Mouse (Mus musculus) neural tube, embryonic 12.5 days (tissue): ENCODE results near the gene Fbln7. TPM values are rescaled to one million over a fixed set of nuclear protein-coding genes. Genes with fewer than 3 reads are reported as not detected.
A peak's percentile ranks its signal among the peaks of the same experiment; 100 is the strongest.

Experiments
- ATAC-seq: fragments of 200-750 bp; cut with Nextera tagmentation; 2 replicates; pipeline ENCODE4 v1.8.0; 2017; ENCODE audit warnings: low read depth, mild to moderate bottlenecking, moderate TSS enrichment, moderate library complexity; ENCODE audit not compliant: low FRiP score
- H3K27ac ChIP-seq: fragments of 300-500 bp; sonication (generic); 2 replicates; pipeline ENCODE4 v1.5.1; 2016
- H3K27me3 ChIP-seq: fragments of 300-500 bp; sonication (generic); replicated peaks from 2 replicates; pipeline ENCODE4 v1.6.1; 2016; ENCODE audit warnings: mild to moderate bottlenecking
- H3K36me3 ChIP-seq: fragments of 300-500 bp; sonication (generic); 2 replicates; pipeline ENCODE4 v1.6.1; 2016; ENCODE audit warnings: mild to moderate bottlenecking
- H3K4me1 ChIP-seq: fragments of 300-500 bp; sonication (generic); 2 replicates; pipeline ENCODE4 v1.6.1; 2016
- H3K4me2 ChIP-seq: fragments of 300-500 bp; sonication (generic); replicated peaks from 2 replicates; pipeline ENCODE4 v1.6.1; 2016; ENCODE audit warnings: mild to moderate bottlenecking
- H3K4me3 ChIP-seq: fragments of 300-500 bp; sonication (generic); 2 replicates; pipeline ENCODE4 v1.5.1; 2016
- H3K9ac ChIP-seq: fragments of 300-500 bp; sonication (generic); 2 replicates; pipeline ENCODE4 v1.6.1; 2016; ENCODE audit warnings: mild to moderate bottlenecking
- H3K9me3 ChIP-seq: fragments of 300-500 bp; sonication (generic); 2 replicates; pipeline ENCODE4 v1.6.1; 2016; ENCODE audit warnings: mild to moderate bottlenecking
- WGBS: fragments of 180-500 bp; shearing (Covaris S2); methylation state at CpG from one replicate; pipeline ENCODE4 v1.1.7; 2016; 5-methylcytosine and 5-hydroxymethylcytosine counted together
- polyA plus RNA-seq: library from polyadenylated mRNA; unstranded; fragments of >200 nt; fragmentation: Nextera tagmentation; extraction: Ambion mirVana; gene quantifications from 2 replicates; pipeline ENCODE4 v1.2.1, GENCODE M21; 2016

Gene Fbln7
- polyA plus RNA-seq, 1 experiment from 2014 or later, result 1.3 TPM

DNA sequence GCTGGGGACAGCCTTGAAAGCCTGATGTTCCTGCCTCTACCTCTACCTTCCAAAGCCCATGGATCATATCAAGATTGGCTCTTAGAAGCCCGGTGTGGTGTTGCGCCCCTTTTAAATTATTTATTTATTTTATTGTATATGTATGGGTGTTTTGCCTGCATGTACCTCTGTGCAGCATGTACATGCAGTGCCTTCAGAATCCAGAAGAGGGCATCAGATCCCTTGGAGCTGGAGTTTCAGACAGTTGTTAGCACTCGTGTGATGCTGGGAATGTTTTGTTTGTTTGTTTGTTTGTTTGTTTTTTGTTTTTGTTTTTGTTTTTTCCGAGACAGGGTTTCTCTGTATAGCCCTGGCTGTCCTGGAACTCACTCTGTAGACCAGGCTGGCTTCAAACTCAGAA lies 18.5 kb downstream of the Fbln7 start:
- no peaks in the 10 kb centered on the region for H3K4me1 ChIP-seq
- H3K27ac ChIP-seq, result no peak overlapping the region
- WGBS, result 70% methylated on average over 4 of the region's 4 CpGs
- ATAC-seq, result no peak
- H3K4me3 ChIP-seq, result no peak overlapping the region
- no peaks in the 10 kb centered on the region for H3K9me3 ChIP-seq
- H3K36me3 ChIP-seq, result no peaks in the 10 kb centered on the region
- no peak overlapping the region for H3K9ac ChIP-seq
- H3K27me3 ChIP-seq, result no peaks in the 10 kb centered on the region
- H3K4me2 ChIP-seq, result no peak overlapping the region

DNA sequence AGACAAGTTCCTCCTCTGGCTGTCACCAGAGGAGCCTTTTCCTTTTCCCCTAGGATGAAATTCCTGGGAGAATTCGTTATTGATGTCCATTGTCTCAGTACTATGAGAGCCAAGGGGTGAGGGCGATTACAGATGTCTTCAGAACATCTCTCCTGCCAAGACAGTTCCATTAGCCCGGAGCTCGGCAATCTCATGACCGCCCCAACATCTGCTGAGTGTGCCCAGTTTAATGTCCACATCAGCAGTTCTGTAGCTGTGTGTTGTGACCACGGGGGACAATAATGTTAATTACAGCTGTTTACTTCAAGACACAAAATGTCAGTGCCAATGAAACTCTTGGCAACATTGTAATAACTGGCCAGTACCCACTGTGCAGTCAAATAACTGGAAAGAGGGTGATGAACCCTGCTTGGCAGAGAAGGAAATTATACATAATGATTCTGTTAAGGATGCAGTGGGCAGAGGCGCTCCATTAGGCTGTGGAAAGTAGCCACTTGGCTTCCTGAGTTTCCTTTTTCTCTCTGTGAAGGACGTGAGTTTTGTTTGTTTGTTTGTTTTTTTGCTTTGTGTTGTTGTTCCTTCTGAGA lies 22.5 kb downstream of the Fbln7 start:
- ATAC-seq, result no peak
- H3K9ac ChIP-seq, result no peak overlapping the region
- no peaks in the 10 kb centered on the region for H3K4me1 ChIP-seq
- H3K9me3 ChIP-seq, result no peaks in the 10 kb centered on the region
- whole genome bisulfite sequencing, result 81% methylated on average over 8 of the region's 8 CpGs
- H3K36me3 ChIP-seq, result no peaks in the 10 kb centered on the region
- no peak overlapping the region for H3K4me2 ChIP-seq
- H3K4me3 ChIP-seq, result no peak overlapping the region
- no peaks in the 10 kb centered on the region for H3K27me3 ChIP-seq
- H3K27ac ChIP-seq, result no peak overlapping the region

DNA sequence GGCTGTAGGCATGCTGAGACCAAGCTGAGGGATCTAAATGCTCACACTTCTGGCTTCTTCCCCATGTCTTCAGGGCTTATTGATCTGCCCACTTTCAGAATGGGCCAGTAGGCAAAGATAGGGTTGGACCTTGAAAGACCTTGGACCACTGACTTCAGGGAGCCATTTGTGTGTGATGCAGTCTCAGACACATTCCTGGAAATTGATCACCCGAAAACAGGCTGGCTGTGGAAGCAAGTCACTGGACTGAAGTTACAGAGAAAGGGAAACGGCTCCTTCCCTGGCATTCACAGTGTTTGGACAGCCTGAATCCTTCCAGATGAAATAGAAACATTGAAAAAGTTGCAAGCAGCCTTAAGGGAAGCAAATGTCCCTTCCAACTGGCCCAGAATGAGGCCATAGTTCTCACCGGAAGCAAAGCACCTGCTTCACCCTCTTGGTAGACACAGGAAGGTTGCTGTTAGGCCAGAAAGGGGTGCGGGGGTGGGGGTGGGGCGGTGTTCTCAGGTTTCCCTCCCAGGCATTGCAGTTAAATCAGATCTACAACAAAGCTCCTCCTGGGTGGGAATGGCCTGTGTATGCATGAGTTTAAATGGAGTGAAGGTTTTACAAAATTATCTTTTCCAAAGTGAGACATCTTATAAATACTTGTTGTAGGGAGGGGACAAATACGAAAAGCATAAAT lies 25.2 kb downstream of the Fbln7 start:
- Histone ChIP-seq H3K36me3 (no peaks in the 10 kb centered on the region), H3K9ac (no peak overlapping the region), H3K4me1 (peaks cover 7% of the 10 kb centered on the region), H3K27ac (no peak overlapping the region), H3K9me3 (no peaks in the 10 kb centered on the region), H3K27me3 (no peaks in the 10 kb centered on the region), H3K4me2 (no peak overlapping the region), H3K4me3 (no peak overlapping the region)
- ATAC-seq, result no peak
- 61% methylated on average over 6 of the region's 6 CpGs for WGBS

DNA sequence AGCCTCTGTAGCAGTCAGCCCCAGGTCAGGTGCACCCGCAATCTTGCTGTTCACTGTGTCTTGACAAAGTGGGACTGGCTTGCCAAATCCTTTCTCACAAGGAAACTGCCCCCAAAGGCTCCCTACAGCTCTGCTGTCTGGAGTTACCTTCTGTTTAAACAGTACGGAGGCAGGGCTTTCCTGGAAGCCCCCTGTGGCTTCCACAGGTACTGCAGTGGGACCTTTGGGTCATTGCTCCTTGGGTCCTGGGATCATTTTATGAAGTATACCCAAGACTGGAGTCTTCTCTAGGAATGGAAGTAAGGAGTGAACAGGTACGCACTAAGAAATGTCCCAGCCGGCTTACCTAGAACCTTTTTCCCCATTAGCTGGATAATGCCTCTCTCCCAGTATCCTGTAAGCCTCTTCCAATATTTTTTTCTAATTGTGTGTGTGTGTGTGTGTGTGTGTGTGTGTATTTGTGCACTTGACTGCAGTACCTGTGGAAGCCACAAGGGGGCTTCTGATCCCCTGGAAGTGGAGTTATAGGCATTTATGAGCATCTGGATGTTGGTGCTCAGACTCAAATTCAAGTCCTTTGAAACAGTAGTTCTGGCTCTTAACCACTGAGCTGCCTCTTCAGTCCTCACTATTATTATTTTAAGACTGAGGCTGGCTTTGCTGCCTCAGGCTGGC lies 28.0 kb downstream of the Fbln7 start:
- no peak overlapping the region for H3K27ac ChIP-seq
- H3K4me3 ChIP-seq, result no peak overlapping the region
- 90% methylated on average over 4 of the region's 4 CpGs for WGBS
- ATAC-seq, result no peak
- no peak overlapping the region for H3K4me2 ChIP-seq
- peaks cover 7% of the 10 kb centered on the region for H3K4me1 ChIP-seq
- no peaks in the 10 kb centered on the region for H3K27me3 ChIP-seq
- no peak overlapping the region for H3K9ac ChIP-seq
- no peaks in the 10 kb centered on the region for H3K9me3 ChIP-seq
- H3K36me3 ChIP-seq, result no peaks in the 10 kb centered on the region

DNA sequence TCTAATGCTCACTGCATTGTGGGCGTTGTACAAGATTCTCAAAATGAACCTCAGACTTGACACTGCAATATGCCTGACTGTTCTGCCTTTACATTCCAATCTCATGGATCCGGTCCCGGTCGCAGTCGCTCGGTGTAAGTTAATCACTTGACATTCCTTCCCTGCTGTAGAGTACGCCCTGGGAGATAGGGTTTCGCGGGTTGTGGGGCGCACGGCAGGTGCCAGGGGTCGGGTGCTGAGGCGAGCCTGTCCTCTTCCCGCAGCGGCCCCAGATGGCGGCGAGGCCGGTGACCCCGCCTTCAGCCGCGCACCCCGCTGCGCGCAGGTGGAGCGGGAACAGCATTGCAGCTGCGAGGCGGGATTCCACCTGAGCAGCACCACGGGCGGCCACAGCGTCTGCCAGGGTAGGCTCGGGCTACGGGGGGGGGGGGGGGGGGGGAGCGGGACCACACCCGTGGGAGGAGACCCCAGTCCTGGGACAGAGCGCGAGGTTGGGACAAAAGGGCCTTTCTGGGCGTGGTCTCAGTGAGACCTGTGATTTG lies 29.5 kb downstream of the Fbln7 start:
- Histone ChIP-seq H3K27me3 (no peaks in the 10 kb centered on the region), H3K9me3 (no peaks in the 10 kb centered on the region), H3K4me3 (peak overlapping the region; percentile 34), H3K36me3 (no peaks in the 10 kb centered on the region), H3K4me2 (peak overlapping the region; percentile 78), H3K9ac (peak overlapping the region; percentile 35; the same call in 1 of the 2 replicates), H3K4me1 (peaks cover 7% of the 10 kb centered on the region), H3K27ac (no peak overlapping the region)
- 4% methylated on average over 36 of the region's 37 CpGs for WGBS
- ATAC-seq, result peak; percentile 56; the same call in 1 of the 2 replicates

DNA sequence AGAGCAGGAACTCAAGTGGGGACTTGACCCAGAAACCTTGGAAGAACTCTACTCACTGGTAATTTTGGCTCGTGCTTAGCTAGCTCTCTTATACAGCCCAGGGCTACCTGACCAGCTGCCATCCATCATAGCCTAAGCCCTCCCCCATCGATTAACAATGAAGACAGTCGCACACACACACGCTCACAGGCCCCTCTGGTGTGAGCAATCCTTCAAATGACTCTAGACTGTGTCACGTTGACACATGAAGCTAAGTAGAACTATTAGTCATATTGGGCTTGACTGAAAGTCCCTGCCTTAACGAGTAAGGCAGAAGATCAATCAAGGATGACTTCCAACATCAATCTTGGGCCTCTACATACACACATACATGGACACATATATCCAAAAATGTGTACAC lies 40.1 kb downstream of the Fbln7 start:
- no peak for ATAC-seq
- Histone ChIP-seq H3K4me2 (no peak overlapping the region), H3K4me1 (no peaks in the 10 kb centered on the region), H3K27ac (no peak overlapping the region), H3K4me3 (no peak overlapping the region), H3K27me3 (no peaks in the 10 kb centered on the region), H3K9me3 (no peaks in the 10 kb centered on the region), H3K9ac (no peak overlapping the region), H3K36me3 (no peaks in the 10 kb centered on the region)
- 87% methylated on average over 6 of the region's 6 CpGs for WGBS

DNA sequence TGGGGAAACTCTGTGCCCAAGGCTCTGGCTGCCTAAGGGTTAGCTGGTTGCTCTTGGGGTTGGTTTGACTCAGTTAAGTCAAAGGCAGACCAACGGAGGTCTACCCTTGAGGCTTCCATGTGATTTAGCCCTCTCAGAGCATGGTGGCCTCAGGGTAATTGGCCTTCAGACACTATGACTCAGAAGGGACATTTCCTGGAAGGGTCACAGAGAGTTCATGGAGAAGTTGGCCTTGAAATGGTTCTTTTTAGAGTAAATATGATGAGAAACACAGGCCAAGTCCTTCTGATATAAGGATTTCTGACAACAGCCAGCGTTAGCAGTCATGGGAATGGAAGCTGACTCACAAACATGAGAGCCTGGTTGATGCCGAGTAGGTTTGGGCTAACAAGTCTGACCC lies 40.9 kb downstream of the Fbln7 start:
- H3K27me3 ChIP-seq, result no peaks in the 10 kb centered on the region
- H3K9ac ChIP-seq, result no peak overlapping the region
- no peak overlapping the region for H3K27ac ChIP-seq
- no peaks in the 10 kb centered on the region for H3K9me3 ChIP-seq
- no peaks in the 10 kb centered on the region for H3K36me3 ChIP-seq
- ATAC-seq, result no peak
- no peak overlapping the region for H3K4me3 ChIP-seq
- no peak overlapping the region for H3K4me2 ChIP-seq
- WGBS, result 89% methylated on average over 3 of the region's 3 CpGs
- H3K4me1 ChIP-seq, result no peaks in the 10 kb centered on the region

DNA sequence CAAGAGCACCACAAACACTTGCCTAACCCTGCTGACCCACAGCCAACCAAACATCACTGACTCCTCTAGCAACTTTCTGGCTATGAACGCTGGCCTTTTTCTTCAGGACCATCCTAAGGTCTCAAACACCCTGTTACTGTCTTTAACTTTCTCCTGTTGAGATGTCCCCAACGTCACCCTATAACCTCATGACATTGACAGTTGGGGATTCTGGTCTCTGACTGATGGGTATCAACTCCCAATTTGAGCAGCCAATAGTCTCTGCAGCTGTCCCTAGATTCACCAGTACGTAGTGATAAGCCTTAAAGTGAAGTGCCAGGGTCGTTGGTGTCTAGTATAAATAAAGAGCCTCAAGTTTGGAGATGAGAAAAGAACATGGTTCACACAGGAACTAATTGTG lies 52.2 kb downstream of the Fbln7 start:
- WGBS, result 82% methylated on average over 4 of the region's 4 CpGs
- no peak overlapping the region for H3K4me2 ChIP-seq

DNA sequence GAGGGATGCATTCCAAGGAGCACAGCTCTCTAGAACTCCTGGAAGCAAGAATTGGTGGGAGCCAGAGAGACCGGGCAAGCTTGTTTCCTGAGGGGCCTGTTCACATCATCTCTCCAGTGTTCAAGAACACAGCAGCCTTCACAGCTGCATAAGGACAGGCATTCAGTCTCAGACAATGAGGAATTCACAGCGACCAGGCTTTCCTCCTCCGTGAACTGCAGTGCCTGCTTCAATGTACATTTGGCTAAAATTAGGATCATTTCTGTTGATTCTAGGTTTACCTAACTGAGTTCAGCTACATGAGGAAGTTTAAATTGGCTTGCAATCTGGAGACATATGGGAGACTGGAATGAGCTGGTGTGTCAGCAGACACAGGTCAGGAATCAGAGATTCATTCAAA lies 53.7 kb downstream of the Fbln7 start:
- no peak overlapping the region for H3K4me3 ChIP-seq
- H3K36me3 ChIP-seq, result no peaks in the 10 kb centered on the region
- H3K4me1 ChIP-seq, result no peaks in the 10 kb centered on the region
- no peaks in the 10 kb centered on the region for H3K9me3 ChIP-seq
- H3K27me3 ChIP-seq, result no peaks in the 10 kb centered on the region
- no peak for ATAC-seq
- no peak overlapping the region for H3K9ac ChIP-seq
- H3K4me2 ChIP-seq, result no peak overlapping the region
- no peak overlapping the region for H3K27ac ChIP-seq
- 75% methylated on average over 3 of the region's 3 CpGs for WGBS

More for the DNA sequence above, 52.2 kb downstream of the Fbln7 start:
- Histone ChIP-seq H3K27me3 (no peaks in the 10 kb centered on the region), H3K4me1 (no peaks in the 10 kb centered on the region), H3K4me3 (no peak overlapping the region), H3K36me3 (no peaks in the 10 kb centered on the region), H3K9ac (no peak overlapping the region), H3K9me3 (no peaks in the 10 kb centered on the region), H3K27ac (no peak overlapping the region)
- ATAC-seq, result no peak

DNA sequence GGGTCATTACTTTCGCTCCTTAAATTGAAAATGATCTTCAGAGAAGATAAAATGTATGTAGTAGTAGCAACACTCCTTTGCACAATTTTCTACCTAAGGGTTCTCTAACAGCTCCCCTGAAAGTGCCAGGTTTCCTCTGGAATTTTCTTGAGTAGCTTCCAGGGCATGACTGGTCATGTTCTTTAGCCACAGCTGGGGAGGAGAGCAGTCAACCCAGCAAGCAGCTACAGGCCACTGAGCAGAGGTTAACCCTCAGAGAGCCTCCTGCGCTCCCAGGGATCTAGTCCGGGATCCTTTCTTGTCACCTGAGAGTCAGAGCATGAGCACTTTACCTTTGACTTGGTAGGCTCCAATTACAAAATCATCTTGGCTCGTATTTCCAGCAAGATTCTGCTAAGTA lies 62.0 kb downstream of the Fbln7 start:
- no peak for ATAC-seq
- Histone ChIP-seq H3K4me2 (no peak overlapping the region), H3K36me3 (peaks cover 14% of the 10 kb centered on the region), H3K9ac (no peak overlapping the region), H3K27me3 (no peaks in the 10 kb centered on the region), H3K4me1 (no peaks in the 10 kb centered on the region), H3K27ac (no peak overlapping the region), H3K9me3 (no peaks in the 10 kb centered on the region), H3K4me3 (no peak overlapping the region)
- WGBS, result 95% methylated on average over 4 of the region's 4 CpGs

DNA sequence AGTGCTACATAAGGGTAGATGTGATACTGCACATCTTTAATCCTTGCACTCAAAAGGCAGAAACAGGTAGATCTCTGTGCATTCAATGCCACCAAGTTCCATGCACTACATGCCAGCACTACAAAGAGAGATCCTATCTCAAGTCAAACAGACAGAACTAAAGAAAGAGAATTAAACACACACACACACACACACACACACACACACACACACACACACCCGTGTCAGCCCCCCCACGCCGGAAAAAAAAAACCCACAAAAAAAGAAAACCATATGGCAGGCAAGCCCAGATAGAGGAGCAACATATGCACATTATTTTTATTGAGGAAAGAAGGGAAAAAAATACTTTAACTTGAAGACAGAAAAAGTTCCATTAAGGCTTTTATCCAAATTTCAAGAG lies 65.7 kb downstream of the Fbln7 start:
- no peak for ATAC-seq
- H3K4me3 ChIP-seq, result no peak overlapping the region
- H3K27ac ChIP-seq, result no peak overlapping the region
- WGBS, result 77% methylated on average over 3 of the region's 3 CpGs
- no peaks in the 10 kb centered on the region for H3K9me3 ChIP-seq
- H3K27me3 ChIP-seq, result no peaks in the 10 kb centered on the region
- no peaks in the 10 kb centered on the region for H3K4me1 ChIP-seq
- H3K4me2 ChIP-seq, result no peak overlapping the region
- no peak overlapping the region for H3K9ac ChIP-seq
- H3K36me3 ChIP-seq, result peaks cover 23% of the 10 kb centered on the region

DNA sequence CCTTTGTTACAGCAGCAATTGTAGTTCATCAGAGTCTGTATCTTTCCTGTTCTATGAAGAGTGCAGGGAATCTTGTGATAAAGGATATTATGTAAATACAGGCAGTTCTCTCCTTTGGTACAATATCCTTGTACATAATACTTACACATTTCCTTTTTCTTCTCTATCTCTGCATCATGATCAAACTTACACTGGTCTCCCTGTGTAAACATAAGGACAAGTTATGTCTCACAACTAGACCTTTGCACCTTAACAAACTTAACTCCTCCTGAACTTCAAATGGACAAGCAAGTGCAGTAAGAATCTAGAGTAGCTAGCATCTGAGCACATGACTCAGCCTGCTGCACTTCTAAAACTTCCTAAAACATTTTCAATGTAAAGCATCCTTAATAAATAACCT lies 67.9 kb downstream of the Fbln7 start:
- H3K36me3 ChIP-seq, result peaks cover 24% of the 10 kb centered on the region
- H3K9ac ChIP-seq, result no peak overlapping the region
- H3K27ac ChIP-seq, result no peak overlapping the region
- H3K9me3 ChIP-seq, result no peaks in the 10 kb centered on the region
- no peak overlapping the region for H3K4me3 ChIP-seq
- no peak overlapping the region for H3K4me2 ChIP-seq
- no peak for ATAC-seq
- H3K4me1 ChIP-seq, result no peaks in the 10 kb centered on the region
- no peaks in the 10 kb centered on the region for H3K27me3 ChIP-seq
